Mouse (Mus musculus) cerebellum, adult 11 months (tissue): ENCODE measurements around the gene Xpr1.

Source experiments
- DNase-seq: peaks from one replicate; pipeline ENCODE4 v3.0.0; 2022

Xpr1 gene

DNA sequence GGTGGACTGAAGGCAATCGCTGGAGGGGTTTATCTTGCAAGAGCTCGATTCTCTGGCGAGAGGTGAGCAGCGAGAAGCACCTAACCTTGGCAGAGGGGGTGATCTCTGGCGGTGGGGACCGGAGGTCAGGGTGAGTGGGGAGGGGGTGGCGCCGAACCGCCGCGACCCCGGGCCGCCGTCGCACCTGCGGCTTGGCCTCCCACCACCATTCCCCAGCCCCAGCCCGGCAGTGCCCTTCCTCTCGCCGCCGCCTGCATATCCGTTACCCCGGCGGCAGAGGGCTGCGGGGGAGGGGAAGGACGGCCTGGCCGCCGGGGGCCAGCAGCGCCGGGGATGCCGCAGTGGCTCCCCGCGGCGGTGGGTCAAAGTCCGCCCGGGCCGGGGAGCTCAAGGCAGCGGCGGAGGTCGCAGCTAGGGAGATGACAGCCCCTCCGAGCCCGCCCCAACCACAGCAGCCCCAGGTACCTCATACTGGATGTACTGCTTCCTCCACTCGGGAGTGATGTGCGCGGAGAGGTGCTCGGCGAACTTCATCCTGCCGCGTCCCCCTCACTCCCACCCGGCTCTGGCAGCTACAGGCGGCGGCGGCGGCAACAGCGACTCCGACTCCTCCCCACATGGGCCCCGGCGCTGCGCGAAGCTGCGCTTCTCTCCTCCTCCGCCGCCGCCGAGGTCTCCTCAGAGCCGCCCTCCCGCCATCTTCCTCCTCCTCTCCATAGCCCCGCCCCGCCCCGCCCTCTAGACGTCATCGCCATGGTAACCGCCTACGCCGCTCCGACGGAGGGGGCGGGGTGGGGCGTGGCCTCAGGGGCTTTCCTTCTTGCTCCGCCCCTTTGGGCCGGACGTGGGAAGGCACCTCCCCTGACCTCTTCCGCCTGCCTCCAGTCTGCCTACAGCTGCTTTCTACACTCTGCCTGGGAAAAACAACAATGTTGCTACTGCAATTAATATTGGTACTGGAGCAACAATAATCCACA, at the start of gene Xpr1:
TSS of gene Xpr1 (minus strand) at position 715 of the 977 bp plus-strand sequence.
- DNase-seq = peak; percentile 95

DNA sequence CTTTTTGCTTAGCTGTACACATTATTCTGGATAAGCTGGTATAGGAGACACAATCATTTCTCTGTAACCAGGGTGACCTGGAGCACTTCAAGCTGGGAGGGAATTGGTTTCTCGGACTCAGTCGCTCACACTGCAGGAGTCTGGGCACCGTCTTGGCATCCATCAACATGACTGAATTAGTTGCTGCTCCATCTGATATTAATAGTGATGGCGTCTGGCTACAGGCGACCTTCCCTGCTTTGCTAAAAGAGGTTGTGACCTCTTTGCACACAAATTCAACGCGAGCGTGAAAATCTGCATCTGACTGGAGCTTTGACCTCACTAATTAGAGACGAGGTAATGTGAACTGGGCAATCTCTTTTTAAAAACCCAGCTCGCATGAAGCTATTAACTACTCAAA, 46.2 kb upstream of the Xpr1 start:
- no peak for DNase-seq

DNA sequence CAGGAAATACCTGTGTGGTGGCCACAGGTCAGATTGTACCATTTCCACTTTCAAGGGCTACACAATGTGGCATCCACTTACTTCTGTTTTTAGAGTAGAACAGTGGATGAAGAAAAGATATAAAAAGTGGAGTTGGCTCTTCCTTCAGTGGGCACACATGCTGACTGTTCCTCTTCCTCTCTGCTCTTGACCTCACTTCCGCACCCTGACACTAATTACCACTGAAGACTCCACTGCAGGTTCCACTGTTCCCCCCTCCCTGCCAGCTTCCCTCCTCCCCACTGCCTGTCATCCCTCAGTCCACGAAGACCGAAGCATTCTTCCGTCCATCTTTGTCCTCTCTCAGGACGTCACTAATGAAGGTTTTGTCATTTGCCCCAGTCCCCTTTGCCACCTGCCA, 45.4 kb upstream of the Xpr1 start:
- no peak for DNase-seq

DNA sequence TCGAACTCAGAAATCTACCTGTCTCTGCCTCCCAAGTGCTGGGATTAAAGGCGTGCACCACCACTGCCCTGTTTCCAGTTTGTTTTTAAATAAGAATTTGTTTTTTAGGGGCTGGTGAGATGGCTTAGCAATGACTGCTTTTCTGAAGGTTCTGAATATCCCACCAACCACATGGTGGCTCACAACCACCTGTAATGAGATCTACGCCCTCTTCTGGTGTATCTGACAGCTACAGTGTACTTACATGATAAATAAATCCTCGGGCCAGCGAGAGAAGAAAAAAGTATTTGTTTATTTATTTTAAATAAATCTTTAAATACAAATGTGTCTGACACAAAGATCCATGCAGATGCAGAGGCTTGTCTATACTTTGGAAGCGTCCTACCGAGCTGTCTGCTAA, 40.3 kb upstream of the Xpr1 start:
- DNase-seq = no peak

- peak; percentile 17 for DNase-seq
These were observed 36.0 kb upstream of the Xpr1 start for GRCm38 (mm10) chr1:155453180-155453579.

DNA sequence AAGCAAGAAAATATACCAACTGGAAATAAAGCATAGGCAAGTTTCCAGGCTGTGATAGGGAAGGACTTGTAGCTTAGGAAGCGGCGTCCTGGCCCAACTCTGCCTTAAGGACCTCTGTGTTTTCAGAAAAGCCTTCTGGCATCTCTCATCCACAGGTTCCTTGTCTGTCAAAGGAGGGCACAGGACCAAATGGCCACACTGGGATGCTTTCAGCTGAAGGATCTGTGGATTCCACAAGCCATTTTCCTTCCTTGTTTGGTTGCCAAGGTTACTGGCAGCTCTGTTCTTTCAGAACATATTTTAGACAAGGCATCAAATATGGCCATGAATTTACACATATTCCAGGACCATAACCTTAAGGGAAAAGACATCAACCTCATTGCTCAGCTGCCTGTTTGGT, 31.7 kb upstream of the Xpr1 start:
- DNase-seq = no peak

- DNase-seq = no peak
These were observed 30.1 kb upstream of the Xpr1 start for GRCm38 (mm10) chr1:155447277-155447676.

DNA sequence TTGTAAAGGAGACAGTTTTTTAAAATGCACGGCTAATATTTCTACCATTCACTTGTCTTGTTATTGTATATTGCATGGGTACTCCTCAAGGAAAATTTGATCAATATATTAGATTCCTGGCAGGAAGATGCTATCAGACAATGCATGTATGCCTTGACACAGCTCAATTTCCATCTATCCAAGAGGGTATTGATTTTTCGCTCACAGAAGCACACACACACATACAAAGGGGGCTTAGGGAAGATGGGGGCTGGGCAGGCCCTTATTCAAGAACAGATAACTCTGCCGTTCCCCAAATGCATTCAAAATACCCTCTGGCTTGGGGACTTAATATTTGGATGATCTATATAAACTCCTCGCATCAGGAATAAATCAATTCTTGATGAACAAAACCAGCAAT, 25.9 kb upstream of the Xpr1 start:
- DNase-seq = no peak

GRCm38 (mm10) chr1:155442521-155443001, 25.3 kb upstream of the Xpr1 start:
- no peak for DNase-seq

DNA sequence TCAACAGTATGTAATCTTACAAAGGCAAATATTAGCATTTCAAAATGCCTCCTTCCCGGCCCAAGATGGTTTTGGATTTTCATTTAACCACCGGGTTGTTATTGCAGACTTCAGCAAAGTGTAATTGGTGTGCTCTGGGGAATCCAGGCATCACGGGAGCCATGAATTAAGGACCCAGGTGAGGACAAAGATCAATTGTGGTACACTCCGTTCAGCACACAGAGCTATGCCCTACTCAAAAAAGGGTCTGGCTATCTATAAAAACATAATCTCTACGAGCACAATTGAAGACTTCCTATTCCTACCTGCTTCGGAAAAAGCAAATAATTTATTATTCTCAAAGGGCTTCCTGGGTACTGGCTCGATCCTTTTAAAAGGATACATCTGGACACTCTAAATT, 22.3 kb upstream of the Xpr1 start:
- DNase-seq = no peak

- no peak for DNase-seq
These were observed 21.3 kb upstream of the Xpr1 start for GRCm38 (mm10) chr1:155438525-155438924.

- DNase-seq = no peak
These were observed 12.1 kb upstream of the Xpr1 start for GRCm38 (mm10) chr1:155429304-155429703.

GRCm38 (mm10) chr1:155427126-155427865, 10.1 kb upstream of the Xpr1 start:
- DNase-seq = no peak

GRCm38 (mm10) chr1:155425743-155426315, 8.6 kb upstream of the Xpr1 start:
- no peak for DNase-seq

DNA sequence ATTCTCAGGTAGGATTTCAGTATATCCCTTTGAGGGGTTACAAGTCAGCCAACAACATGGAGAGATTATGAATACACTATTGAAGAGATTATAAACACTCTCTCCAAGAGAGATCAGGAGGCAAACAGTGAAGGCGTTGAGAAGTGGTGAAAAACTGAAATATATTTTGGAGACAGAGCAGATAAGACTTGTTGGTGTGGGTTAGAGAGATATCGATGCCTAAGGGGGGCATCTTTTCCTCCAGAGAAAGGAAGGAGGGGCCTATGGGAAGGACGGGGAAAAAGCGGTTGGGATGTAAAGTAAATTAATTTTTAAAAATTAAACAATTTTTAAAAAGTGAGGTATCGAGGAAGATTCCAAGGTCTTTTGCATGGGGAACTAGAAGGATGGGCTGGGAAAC, 8.1 kb upstream of the Xpr1 start:
- DNase-seq = no peak

DNA sequence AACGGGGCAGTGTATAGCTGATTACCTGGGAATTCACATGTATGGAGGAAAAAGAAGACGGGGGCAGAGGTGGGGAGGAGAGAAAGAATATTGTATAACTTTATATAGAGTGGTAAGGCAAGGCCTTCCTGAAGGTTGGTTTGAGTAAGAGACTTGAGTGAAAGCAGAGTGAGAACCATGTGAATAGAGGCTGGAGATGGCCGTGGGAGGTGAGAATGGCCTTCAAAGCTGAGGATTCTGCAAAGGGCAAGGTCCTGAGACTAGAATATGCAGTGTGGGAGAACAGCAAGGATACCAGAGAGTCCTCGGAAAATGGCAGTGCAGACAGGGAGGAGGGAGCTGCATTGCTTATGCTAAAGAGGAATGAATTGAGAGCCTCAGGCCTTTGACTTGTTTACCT, 6.6 kb upstream of the Xpr1 start:
- no peak for DNase-seq

- DNase-seq = no peak
These were observed 4.8 kb upstream of the Xpr1 start for GRCm38 (mm10) chr1:155422022-155422421.

- DNase-seq = no peak
These were observed 991 bp downstream of the Xpr1 start for GRCm38 (mm10) chr1:155416147-155416700.

DNA sequence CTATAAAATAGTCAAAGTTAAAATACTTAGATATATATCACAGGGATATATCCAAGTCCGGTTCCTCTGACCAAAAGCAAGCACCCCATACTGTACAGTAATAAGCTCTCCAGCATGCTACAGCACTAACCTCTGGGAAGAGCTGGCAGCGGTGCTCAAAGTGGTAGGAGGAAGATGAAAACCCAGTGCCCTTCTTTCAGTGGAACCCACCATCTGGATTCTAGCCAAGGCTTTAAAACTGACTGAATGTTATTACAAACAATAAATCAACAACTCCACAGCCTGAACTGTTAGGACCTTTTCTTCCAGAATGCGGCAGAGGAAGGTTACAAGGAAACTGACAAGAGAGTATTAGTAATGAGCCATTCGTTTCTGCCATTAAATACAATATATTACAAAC, 1.8 kb downstream of the Xpr1 start:
- no peak for DNase-seq

DNA sequence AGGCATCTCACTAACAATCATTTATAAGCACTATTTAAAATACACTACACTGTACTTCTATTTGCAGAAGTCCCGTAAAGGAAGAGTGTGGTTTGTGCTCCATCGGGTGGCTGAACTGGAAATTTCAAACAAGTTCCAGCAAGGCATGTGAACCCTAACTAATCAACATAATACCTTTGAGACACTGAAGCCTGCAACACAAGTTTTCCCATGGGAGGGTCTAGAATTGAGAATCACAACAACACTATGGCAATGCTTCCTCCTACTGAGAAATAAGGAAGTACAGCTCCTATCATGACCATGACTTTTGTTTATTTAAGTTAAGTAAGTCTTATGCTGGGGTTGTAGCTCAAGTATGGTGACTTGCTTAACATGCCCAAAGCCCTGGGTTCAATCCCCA, 4.5 kb downstream of the Xpr1 start:
- DNase-seq = no peak

DNA sequence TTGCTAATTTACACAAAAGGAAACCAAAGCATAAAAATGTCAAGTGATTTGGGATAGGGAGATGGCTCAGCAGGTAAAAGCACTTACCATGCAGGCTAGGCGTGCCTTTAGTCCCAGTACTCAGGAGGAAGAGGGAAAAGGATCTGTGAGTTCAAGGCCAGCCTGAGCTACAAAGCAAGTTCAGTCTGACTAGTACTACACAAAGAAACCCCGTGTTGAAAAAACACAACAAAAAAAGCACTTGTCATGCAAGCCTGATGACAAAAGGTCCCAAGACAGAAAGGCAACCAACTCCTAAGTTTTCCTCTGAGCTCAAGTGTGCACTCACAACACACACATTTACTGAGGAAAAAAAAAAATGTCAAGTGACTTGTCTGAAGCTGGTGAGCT, 8.6 kb downstream of the Xpr1 start:
- no peak for DNase-seq

DNA sequence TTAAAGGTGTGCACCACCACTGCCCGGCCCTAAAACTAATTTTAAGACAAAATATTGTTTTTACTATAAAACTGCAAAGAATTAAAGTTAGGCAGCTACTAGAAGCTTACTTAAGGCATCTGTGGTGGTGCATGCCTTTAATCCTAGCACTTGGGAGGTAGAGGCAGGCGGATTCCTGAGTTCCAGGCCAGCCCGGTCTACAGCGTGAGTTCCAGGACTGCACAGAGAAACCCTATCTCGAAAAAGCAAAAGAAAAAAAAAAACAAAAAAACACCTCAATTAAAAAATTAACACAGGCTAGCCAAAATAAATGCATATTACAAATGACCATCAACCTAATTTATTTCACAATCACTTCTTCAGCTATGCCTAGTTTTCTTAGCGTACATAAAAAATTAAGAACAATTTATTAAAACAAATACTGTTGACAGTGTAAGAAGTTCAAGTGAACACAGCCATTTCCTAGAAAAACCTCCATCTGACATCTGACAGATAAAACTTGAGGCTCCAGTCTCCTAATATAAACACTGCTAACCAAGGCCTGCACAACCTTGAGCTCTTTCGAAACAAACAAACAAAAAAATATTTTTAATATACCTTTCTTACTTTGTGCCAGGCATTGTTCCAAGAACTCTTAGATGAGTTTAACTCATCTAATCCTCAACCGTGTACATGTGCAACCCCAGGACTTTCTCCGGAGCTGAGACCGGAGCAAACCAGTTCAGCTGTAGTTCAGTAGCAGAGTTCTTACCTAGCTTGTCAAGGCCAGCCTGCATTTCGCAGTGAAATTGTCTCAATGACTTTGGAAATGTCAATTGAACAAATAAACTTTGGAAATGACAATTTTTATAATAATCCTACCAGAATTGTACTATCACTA, 9.3 kb downstream of the Xpr1 start:
- no peak for DNase-seq
